Mouse (Mus musculus) left cerebral cortex, adult 6 months (tissue): Measurements from ENCODE around the gene Gopc. TPM values are rescaled to one million over a fixed set of nuclear protein-coding genes. Genes with fewer than 3 reads are reported as not detected.

Experiments used
- long read RNA-seq, 2 experiments: library from polyadenylated mRNA; unstranded; transcript quantifications; one replicate each; pipeline ENCODE4 v2.0.0; 2019 to 2020
- polyA plus RNA-seq: library from polyadenylated mRNA; unstranded; fragments of <200 nt; fragmentation: Nextera tagmentation; gene quantifications from 2 replicates; pipeline ENCODE4 v1.2.3, GENCODE M21; 2021

Gene Gopc
- 6.5 and 20.5 TPM in 2 replicates for polyA plus RNA-seq
- long read RNA-seq, experiment 1, transcript Gopc-204 (9 exons, 3,875 nt) = major isoform, 19 of 35 reads
- long read RNA-seq, experiment 1, partial matches to known transcripts = 4 of 35 reads
- long read RNA-seq, experiment 1, other reads (novel, unspliced or antisense) = 12 of 35 reads
- long read RNA-seq, experiment 2, partial matches to known transcripts = 4 of 19 reads
- long read RNA-seq, experiment 2, other reads (novel, unspliced or antisense) = 14 of 19 reads

DNA sequence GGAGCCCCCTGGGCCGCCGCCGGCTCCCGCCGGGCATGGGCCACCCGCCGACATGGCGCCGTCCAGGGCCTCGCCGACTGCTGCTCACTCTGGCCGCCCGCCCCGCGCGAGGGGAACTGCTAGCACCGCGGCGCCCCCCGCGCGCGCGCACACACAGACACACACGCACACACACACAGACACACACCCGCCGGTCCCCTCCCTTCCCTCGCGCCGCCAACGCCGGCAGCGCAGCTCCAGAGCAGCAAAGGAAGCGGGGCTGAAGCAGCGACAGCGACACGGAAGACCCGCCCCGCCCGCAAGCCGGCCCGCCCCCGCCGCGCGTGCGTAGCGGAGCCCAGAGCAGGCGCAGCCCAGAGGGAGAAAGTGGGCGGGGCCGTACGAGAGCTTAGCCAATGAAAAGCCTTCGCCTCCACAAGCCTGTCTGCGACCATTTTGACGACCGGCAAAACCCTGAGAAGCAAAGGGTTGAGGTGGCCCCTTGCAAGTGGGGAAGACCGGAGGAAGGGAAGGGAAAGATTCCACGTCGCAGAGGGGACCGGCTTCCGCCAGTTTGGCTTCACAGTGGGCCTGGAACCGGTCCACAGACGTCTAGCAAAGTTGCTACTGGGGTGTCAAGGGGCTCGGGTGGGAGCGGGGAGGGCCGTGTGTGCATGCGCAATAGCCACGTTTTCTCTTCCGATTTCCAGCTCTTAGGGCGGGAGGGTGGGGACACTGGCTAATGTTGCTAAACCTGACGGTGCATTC lies at the start of gene Gopc:
Gopc (minus strand) TSS at position 280 of the 747 bp plus-strand sequence.

GRCm38 (mm10) chr10:52417299-52417997 lies 35.5 kb upstream of the Gopc start, which contains the start of gene Nus1:
Nus1 (plus strand) TSS chr10:52417547.

GRCm38 (mm10) chr10:52388922-52389430 lies 7.1 kb upstream of the Gopc start, which contains the start of gene Nepn:
Nepn (plus strand) TSS chr10:52388972.

GRCm38 (mm10) chr10:52358467-52358866 lies 23.5 kb downstream of the Gopc start, which contains the start of gene Gm26741:
Gm26741 (plus strand) TSS chr10:52358767.

Other genes with a start within 250 kb of the Gopc start
- not detected in 2 replicates for gene Ros1, start 186.9 kb downstream of the Gopc start, polyA plus RNA-seq
- gene Dcbld1, start 148.5 kb downstream of the Gopc start, polyA plus RNA-seq = 3.8 and 5.3 TPM in 2 replicates
- gene Gm26741, start 23.4 kb downstream of the Gopc start, polyA plus RNA-seq = not detected in 2 replicates
- gene Nepn, start 6.8 kb upstream of the Gopc start, polyA plus RNA-seq = not detected in 2 replicates
- gene Nus1, start 35.4 kb upstream of the Gopc start, polyA plus RNA-seq = 8.2 and 9.5 TPM in 2 replicates